Mouse (Mus musculus) urinary bladder, adult 2 months (tissue): ENCODE data around the gene Tsga10ip. TPM values are rescaled to one million over a fixed set of nuclear protein-coding genes. Genes with fewer than 3 reads are reported as not detected.

Experiments used
- DNase-seq: peaks from one replicate; pipeline ENCODE4 v3.0.0; 2022; ENCODE audit warnings: low spot score
- polyA plus RNA-seq: library from polyadenylated mRNA; depleted of rRNA; stranded (reverse); fragments of >200 nt; gene quantifications from 2 replicates; pipeline ENCODE4 v1.2.3, GENCODE M21; 2012; rRNA removed

Gene Tsga10ip
- polyA plus RNA-seq, 1 experiment: not detected

- DNase-seq: no peak
Observed at GRCm38 (mm10) chr19:5345297-5346131, 56.8 kb downstream of the Tsga10ip start.

GRCm38 (mm10) chr19:5341360-5341759 is 61.0 kb downstream of the Tsga10ip start:
- DNase-seq: no peak

Other genes with a start within 250 kb of the Tsga10ip start
- gene Pacs1, start 129.4 kb downstream of the Tsga10ip start, polyA plus RNA-seq: 16.3 and 22.6 TPM in 2 replicates
- gene Sf3b2, start 107.1 kb downstream of the Tsga10ip start, polyA plus RNA-seq: 97.3 and 108 TPM in 2 replicates
- 0.03 and 0.04 TPM in 2 replicates for gene Gal3st3, start 104.2 kb downstream of the Tsga10ip start, polyA plus RNA-seq
- gene Catsper1, start 66.8 kb downstream of the Tsga10ip start, polyA plus RNA-seq: not detected in 2 replicates
- gene Cst6, start 53.0 kb downstream of the Tsga10ip start, polyA plus RNA-seq: 3.6 and 4.4 TPM in 2 replicates
- gene Eif1ad, start 35.8 kb downstream of the Tsga10ip start, polyA plus RNA-seq: 24.4 and 26.8 TPM in 2 replicates
- 125 and 147 TPM in 2 replicates for gene Banf1, start 35.4 kb downstream of the Tsga10ip start, polyA plus RNA-seq
- gene Sart1, start 13.8 kb downstream of the Tsga10ip start, polyA plus RNA-seq: 36.7 and 51.4 TPM in 2 replicates
- 228 and 236 TPM in 2 replicates for gene Drap1, start 22.5 kb upstream of the Tsga10ip start, polyA plus RNA-seq
- 65.3 and 68.9 TPM in 2 replicates for gene AI837181, start 22.6 kb upstream of the Tsga10ip start, polyA plus RNA-seq
- gene Fosl1, start 45.0 kb upstream of the Tsga10ip start, polyA plus RNA-seq: 0.07 TPM in 1 of 2 replicates, not detected in the other
- gene Ccdc85b, start 55.4 kb upstream of the Tsga10ip start, polyA plus RNA-seq: 11.3 and 15.1 TPM in 2 replicates
- 95.7 and 122 TPM in 2 replicates for gene Fibp, start 58.1 kb upstream of the Tsga10ip start, polyA plus RNA-seq
- gene Ctsw, start 66.0 kb upstream of the Tsga10ip start, polyA plus RNA-seq: 2.6 and 4.0 TPM in 2 replicates
- gene Efemp2, start 71.4 kb upstream of the Tsga10ip start, polyA plus RNA-seq: 77.3 and 86.8 TPM in 2 replicates
- gene Mus81, start 85.9 kb upstream of the Tsga10ip start, polyA plus RNA-seq: 23.3 and 32.8 TPM in 2 replicates
- 669 and 714 TPM in 2 replicates for gene Cfl1, start 87.9 kb upstream of the Tsga10ip start, polyA plus RNA-seq
- 1.5 and 2.2 TPM in 2 replicates for gene 1700020D05Rik, start 101.3 kb upstream of the Tsga10ip start, polyA plus RNA-seq
- 33.0 and 37.7 TPM in 2 replicates for gene Snx32, start 108.0 kb upstream of the Tsga10ip start, polyA plus RNA-seq
- 4.7 and 5.1 TPM in 2 replicates for gene Ovol1, start 158.1 kb upstream of the Tsga10ip start, polyA plus RNA-seq
- 4.8 and 7.1 TPM in 2 replicates for gene Ap5b1, start 165.5 kb upstream of the Tsga10ip start, polyA plus RNA-seq
- 38.2 and 41.2 TPM in 2 replicates for gene Rnaseh2c, start 199.3 kb upstream of the Tsga10ip start, polyA plus RNA-seq
- gene Kat5, start 207.7 kb upstream of the Tsga10ip start, polyA plus RNA-seq: 60.1 and 67.7 TPM in 2 replicates
- 58.3 and 64.0 TPM in 2 replicates for gene Rela, start 235.0 kb upstream of the Tsga10ip start, polyA plus RNA-seq